Mouse (Mus musculus): ENCODE results near the gene Nup153. TPM values are rescaled to one million over a fixed set of nuclear protein-coding genes. Genes with fewer than 3 reads are reported as not detected.

Gene Nup153
- polyA plus RNA-seq, 1 experiment from 2014 or later, result 38.0 TPM

DNA sequence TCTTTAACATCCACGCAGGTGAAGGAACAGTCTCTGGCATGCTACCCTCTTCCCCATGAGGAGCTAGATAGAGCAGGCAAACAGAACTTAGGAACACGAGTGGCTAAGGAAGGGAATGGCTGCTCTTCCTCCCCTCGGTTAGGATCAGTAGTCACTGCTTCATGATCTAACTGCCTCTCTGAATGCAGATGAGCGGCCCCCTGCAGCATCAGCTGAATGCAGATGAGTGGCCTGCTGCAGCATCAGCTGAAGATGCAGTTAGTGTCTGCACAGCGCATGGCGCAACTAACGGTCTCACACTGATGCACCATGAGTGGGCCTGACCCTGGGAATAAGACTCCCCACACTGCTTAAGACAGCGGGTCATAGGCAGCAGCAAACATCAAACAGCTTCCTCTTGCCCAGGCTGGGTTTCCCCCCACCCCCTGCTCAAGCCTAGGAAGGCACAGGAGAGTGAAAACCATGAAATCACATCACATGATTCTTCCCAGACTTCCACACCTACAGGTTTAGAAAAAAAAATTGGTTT lies 31.6 kb upstream of the Nup153 start:
- no peak for ATAC-seq (ENCODE audit: insufficient number of reproducible peaks, insufficient read depth, low FRiP score, low read depth)

DNA sequence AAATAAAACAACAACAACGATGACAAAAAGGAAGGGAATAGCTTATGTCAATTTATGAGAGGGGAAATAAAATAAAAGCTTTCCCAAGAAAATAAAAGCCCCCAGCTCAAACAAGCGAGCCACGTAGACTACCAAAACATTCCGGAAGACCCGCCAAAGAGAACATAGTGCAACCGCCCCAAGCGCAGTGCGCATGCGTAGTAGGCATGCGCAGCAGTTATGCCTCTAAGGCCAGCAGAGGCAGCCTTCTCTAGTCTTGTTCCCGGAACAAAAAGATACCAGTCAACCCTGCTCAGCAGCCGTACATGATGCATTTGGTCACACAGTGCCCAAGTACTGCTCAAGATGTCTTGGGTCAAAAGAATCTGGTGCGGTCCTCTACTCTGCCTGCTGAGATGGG lies 30.9 kb upstream of the Nup153 start:
- Histone ChIP-seq H3K36me3 (ENCODE audit: control insufficient read depth, insufficient read depth, low read length) (peaks cover 29% of the 10 kb centered on the region), H3K4me3 (ENCODE audit: low read depth, low read length) (no peak overlapping the region), H3K9me3 (ENCODE audit: control insufficient read depth, low read depth, low read length) (no peaks in the 10 kb centered on the region), H3K4me2 (replicated peaks; ENCODE audit: low read depth, low read length) (no peak overlapping the region), H3K4me1 (ENCODE audit: control insufficient read depth, insufficient read depth, low read length) (no peaks in the 10 kb centered on the region), H3K27me3 (ENCODE audit: control insufficient read depth, insufficient read depth, low read length) (no peaks in the 10 kb centered on the region), H3K27ac (ENCODE audit: low read length) (no peak overlapping the region), H3K9ac (replicated peaks; ENCODE audit: low read depth, low read length) (no peak overlapping the region)
- WGBS, result 94% methylated on average over 13 of the region's 13 CpGs
- no peak for ATAC-seq (ENCODE audit: insufficient number of reproducible peaks, insufficient read depth, low FRiP score, low read depth)

More for the DNA sequence above, 31.6 kb upstream of the Nup153 start:
- Histone ChIP-seq H3K27ac (ENCODE audit: low read length) (no peak overlapping the region), H3K4me2 (replicated peaks; ENCODE audit: low read depth, low read length) (no peak overlapping the region), H3K4me3 (ENCODE audit: low read depth, low read length) (no peak overlapping the region), H3K27me3 (ENCODE audit: control insufficient read depth, insufficient read depth, low read length) (no peaks in the 10 kb centered on the region), H3K4me1 (ENCODE audit: control insufficient read depth, insufficient read depth, low read length) (no peaks in the 10 kb centered on the region), H3K9ac (replicated peaks; ENCODE audit: low read depth, low read length) (no peak overlapping the region), H3K9me3 (ENCODE audit: control insufficient read depth, low read depth, low read length) (no peaks in the 10 kb centered on the region), H3K36me3 (ENCODE audit: control insufficient read depth, insufficient read depth, low read length) (peaks cover 29% of the 10 kb centered on the region)
- WGBS, result 80% methylated on average over 8 of the region's 8 CpGs

GRCm38 (mm10) chr13:46757946-46758345 lies 30.2 kb upstream of the Nup153 start:
- ATAC-seq (ENCODE audit: insufficient number of reproducible peaks, insufficient read depth, low FRiP score, low read depth), result no peak
- H3K9ac ChIP-seq (replicated peaks; ENCODE audit: low read depth, low read length), result no peak overlapping the region
- no peaks in the 10 kb centered on the region for H3K4me1 ChIP-seq (ENCODE audit: control insufficient read depth, insufficient read depth, low read length)
- 82% methylated on average over 7 of the region's 7 CpGs for WGBS
- no peak overlapping the region for H3K4me2 ChIP-seq (replicated peaks; ENCODE audit: low read depth, low read length)
- no peaks in the 10 kb centered on the region for H3K27me3 ChIP-seq (ENCODE audit: control insufficient read depth, insufficient read depth, low read length)
- H3K27ac ChIP-seq (ENCODE audit: low read length), result no peak overlapping the region
- H3K4me3 ChIP-seq (ENCODE audit: low read depth, low read length), result no peak overlapping the region
- no peaks in the 10 kb centered on the region for H3K9me3 ChIP-seq (ENCODE audit: control insufficient read depth, low read depth, low read length)
- H3K36me3 ChIP-seq (ENCODE audit: control insufficient read depth, insufficient read depth, low read length), result peaks cover 25% of the 10 kb centered on the region

GRCm38 (mm10) chr13:46753294-46753693 lies 25.6 kb upstream of the Nup153 start:
- Histone ChIP-seq H3K27ac (ENCODE audit: low read length) (no peak overlapping the region), H3K4me1 (ENCODE audit: control insufficient read depth, insufficient read depth, low read length) (no peaks in the 10 kb centered on the region), H3K27me3 (ENCODE audit: control insufficient read depth, insufficient read depth, low read length) (no peaks in the 10 kb centered on the region), H3K36me3 (ENCODE audit: control insufficient read depth, insufficient read depth, low read length) (peaks cover 15% of the 10 kb centered on the region), H3K9ac (replicated peaks; ENCODE audit: low read depth, low read length) (no peak overlapping the region), H3K4me2 (replicated peaks; ENCODE audit: low read depth, low read length) (no peak overlapping the region), H3K4me3 (ENCODE audit: low read depth, low read length) (no peak overlapping the region), H3K9me3 (ENCODE audit: control insufficient read depth, low read depth, low read length) (no peaks in the 10 kb centered on the region)
- ATAC-seq (ENCODE audit: insufficient number of reproducible peaks, insufficient read depth, low FRiP score, low read depth), result no peak
- 78% methylated on average over 5 of the region's 5 CpGs for WGBS

DNA sequence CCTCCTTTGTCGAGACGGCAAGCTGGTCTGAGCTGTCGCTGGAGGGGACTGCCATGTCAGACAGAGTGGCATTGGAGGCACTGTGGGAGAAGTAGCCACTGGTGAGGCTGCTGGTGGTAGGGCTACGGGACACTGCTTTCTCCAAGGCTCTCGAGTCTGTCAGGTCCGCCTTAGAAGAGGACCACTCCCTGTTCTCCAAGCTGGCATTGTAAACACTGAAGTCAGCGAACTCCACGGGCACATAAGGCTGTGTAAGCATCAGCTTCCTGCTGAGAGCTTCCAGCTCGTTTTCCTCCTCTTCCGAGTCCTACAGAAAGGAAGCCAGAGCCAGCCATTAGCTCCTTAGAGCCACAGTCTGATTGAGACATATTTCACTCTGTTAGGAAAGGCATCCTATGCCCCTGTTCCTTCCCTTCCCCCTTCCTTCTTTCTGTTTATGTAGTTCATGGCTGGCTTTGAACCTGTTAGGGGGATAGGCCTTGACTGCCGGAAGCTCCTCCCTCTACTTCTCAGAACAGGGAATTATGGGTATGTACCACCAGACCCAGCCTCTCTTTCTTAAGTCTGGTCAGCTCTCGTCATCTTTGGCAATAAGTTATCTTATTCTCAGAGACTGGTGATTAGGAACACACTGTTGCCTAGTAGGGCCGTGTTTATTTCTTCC lies 25.0 kb upstream of the Nup153 start:
- no peak for ATAC-seq (ENCODE audit: insufficient number of reproducible peaks, insufficient read depth, low FRiP score, low read depth)
- H3K36me3 ChIP-seq (ENCODE audit: control insufficient read depth, insufficient read depth, low read length), result peaks cover 12% of the 10 kb centered on the region
- H3K27me3 ChIP-seq (ENCODE audit: control insufficient read depth, insufficient read depth, low read length), result no peaks in the 10 kb centered on the region
- no peak overlapping the region for H3K4me2 ChIP-seq (replicated peaks; ENCODE audit: low read depth, low read length)
- no peak overlapping the region for H3K4me3 ChIP-seq (ENCODE audit: low read depth, low read length)
- no peak overlapping the region for H3K9ac ChIP-seq (replicated peaks; ENCODE audit: low read depth, low read length)
- no peak overlapping the region for H3K27ac ChIP-seq (ENCODE audit: low read length)
- no peaks in the 10 kb centered on the region for H3K9me3 ChIP-seq (ENCODE audit: control insufficient read depth, low read depth, low read length)
- no peaks in the 10 kb centered on the region for H3K4me1 ChIP-seq (ENCODE audit: control insufficient read depth, insufficient read depth, low read length)
- 73% methylated on average over 13 of the region's 13 CpGs for WGBS

DNA sequence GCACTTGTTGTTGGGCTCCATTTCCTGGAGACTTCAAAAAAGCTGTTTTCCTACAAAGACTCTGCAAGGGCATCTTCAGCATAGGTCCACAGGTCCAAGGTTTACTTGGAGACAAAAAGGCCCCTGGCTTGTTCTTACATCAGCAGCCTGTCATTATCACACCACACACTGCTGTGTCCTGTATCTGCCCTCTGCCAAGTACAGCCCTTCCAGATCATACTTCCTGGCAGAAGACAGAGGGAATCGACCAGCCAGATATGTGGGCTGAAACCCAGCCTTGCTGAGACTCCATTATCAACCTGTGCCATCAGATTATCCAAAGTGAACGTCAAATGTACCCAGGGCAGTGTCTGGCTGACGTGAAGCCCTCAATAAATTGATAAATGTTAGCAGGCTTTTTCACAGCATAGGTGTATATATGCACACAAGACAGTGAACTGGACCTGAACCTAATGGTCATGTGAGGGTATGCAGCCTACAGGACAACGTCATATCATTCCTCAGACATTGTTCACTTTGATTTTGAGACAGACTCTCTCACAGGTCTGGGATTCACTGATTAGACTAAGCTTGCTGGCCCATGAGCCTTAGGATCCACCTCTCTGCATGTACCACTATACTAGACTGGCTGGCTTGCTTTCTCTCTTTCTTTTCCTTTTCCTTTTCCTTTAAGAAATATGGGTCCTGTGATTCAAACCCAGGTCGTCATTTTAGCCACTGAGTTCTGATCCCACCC lies 20.6 kb upstream of the Nup153 start:
- H3K4me2 ChIP-seq (replicated peaks; ENCODE audit: low read depth, low read length), result no peak overlapping the region
- no peaks in the 10 kb centered on the region for H3K4me1 ChIP-seq (ENCODE audit: control insufficient read depth, insufficient read depth, low read length)
- H3K9ac ChIP-seq (replicated peaks; ENCODE audit: low read depth, low read length), result no peak overlapping the region
- H3K27me3 ChIP-seq (ENCODE audit: control insufficient read depth, insufficient read depth, low read length), result no peaks in the 10 kb centered on the region
- no peak overlapping the region for H3K27ac ChIP-seq (ENCODE audit: low read length)
- WGBS, result 78% methylated on average over 5 of the region's 5 CpGs
- H3K36me3 ChIP-seq (ENCODE audit: control insufficient read depth, insufficient read depth, low read length), result peaks cover 11% of the 10 kb centered on the region
- no peak overlapping the region for H3K4me3 ChIP-seq (ENCODE audit: low read depth, low read length)
- ATAC-seq (ENCODE audit: insufficient number of reproducible peaks, insufficient read depth, low FRiP score, low read depth), result no peak
- no peaks in the 10 kb centered on the region for H3K9me3 ChIP-seq (ENCODE audit: control insufficient read depth, low read depth, low read length)

GRCm38 (mm10) chr13:46743821-46744220 lies 16.1 kb upstream of the Nup153 start:
- no peak overlapping the region for H3K27ac ChIP-seq (ENCODE audit: low read length)
- no peak overlapping the region for H3K4me3 ChIP-seq (ENCODE audit: low read depth, low read length)
- H3K4me1 ChIP-seq (ENCODE audit: control insufficient read depth, insufficient read depth, low read length), result no peaks in the 10 kb centered on the region
- no peak overlapping the region for H3K4me2 ChIP-seq (replicated peaks; ENCODE audit: low read depth, low read length)
- no peak for ATAC-seq (ENCODE audit: insufficient number of reproducible peaks, insufficient read depth, low FRiP score, low read depth)
- no peaks in the 10 kb centered on the region for H3K36me3 ChIP-seq (ENCODE audit: control insufficient read depth, insufficient read depth, low read length)
- no peaks in the 10 kb centered on the region for H3K9me3 ChIP-seq (ENCODE audit: control insufficient read depth, low read depth, low read length)
- H3K9ac ChIP-seq (replicated peaks; ENCODE audit: low read depth, low read length), result no peak overlapping the region
- WGBS, result 81% methylated on average over 8 of the region's 8 CpGs
- H3K27me3 ChIP-seq (ENCODE audit: control insufficient read depth, insufficient read depth, low read length), result no peaks in the 10 kb centered on the region

DNA sequence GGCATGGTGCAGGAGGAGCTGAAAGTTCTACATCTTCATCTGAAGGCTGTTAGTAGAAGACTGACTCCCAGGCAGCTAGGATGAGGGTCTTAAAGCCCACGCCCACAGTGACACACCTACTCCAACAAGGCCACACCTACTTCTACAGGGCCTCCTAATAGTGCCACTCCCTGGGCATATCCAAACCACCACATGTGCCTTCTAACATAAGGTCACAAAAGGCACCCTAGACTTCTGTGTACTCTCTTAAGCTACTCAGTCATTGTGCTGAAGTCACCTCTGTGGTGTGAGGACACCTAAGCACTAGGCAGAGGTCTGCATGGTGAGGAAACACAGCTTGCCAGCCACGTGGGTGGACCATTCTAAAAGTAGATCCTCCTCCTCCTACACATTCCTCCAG lies 14.6 kb upstream of the Nup153 start:
- H3K9ac ChIP-seq (replicated peaks; ENCODE audit: low read depth, low read length), result no peak overlapping the region
- 64% methylated on average over 2 of the region's 2 CpGs for WGBS
- H3K4me1 ChIP-seq (ENCODE audit: control insufficient read depth, insufficient read depth, low read length), result no peaks in the 10 kb centered on the region

More for the DNA sequence above, 14.6 kb upstream of the Nup153 start:
- H3K36me3 ChIP-seq (ENCODE audit: control insufficient read depth, insufficient read depth, low read length), result no peaks in the 10 kb centered on the region
- no peak overlapping the region for H3K27ac ChIP-seq (ENCODE audit: low read length)
- H3K9me3 ChIP-seq (ENCODE audit: control insufficient read depth, low read depth, low read length), result no peaks in the 10 kb centered on the region
- H3K27me3 ChIP-seq (ENCODE audit: control insufficient read depth, insufficient read depth, low read length), result no peaks in the 10 kb centered on the region
- no peak for ATAC-seq (ENCODE audit: insufficient number of reproducible peaks, insufficient read depth, low FRiP score, low read depth)
- H3K4me3 ChIP-seq (ENCODE audit: low read depth, low read length), result no peak overlapping the region
- H3K4me2 ChIP-seq (replicated peaks; ENCODE audit: low read depth, low read length), result no peak overlapping the region
